Mouse (Mus musculus): Measurements from ENCODE around the gene Ppp1r13l.

Ppp1r13l gene

GRCm38 (mm10) chr7:19363881-19364280, 4.3 kb downstream of the Ppp1r13l start:
- DNase-seq (ENCODE audit: extremely low read depth, low read depth, low spot score): no peak

DNA sequence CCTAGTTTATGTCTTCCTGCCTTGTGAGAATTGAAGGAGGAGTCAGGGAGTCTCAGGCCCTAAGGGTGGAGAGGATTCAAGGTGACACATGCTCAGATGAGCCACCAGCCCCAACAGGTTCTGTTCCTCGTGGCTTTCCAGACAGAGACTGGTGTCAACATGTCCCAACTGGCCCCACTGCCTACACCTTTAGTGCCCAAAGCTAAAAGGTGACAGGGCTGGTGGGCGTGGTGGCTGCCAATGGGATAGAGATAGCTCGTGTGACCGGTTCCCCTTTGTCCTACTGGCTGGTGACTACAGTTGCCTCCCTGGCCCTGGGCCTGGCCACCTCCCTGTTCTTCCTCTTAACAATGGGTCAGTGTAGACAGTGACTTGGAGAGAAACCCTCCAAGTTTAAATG, 5.8 kb downstream of the Ppp1r13l start:
- peak; percentile 98 for DNase-seq (ENCODE audit: extremely low read depth, low read depth, low spot score)

- DNase-seq (ENCODE audit: extremely low read depth, low read depth, low spot score): no peak
Measured at GRCm38 (mm10) chr7:19368380-19368779, 8.8 kb downstream of the Ppp1r13l start.

DNA sequence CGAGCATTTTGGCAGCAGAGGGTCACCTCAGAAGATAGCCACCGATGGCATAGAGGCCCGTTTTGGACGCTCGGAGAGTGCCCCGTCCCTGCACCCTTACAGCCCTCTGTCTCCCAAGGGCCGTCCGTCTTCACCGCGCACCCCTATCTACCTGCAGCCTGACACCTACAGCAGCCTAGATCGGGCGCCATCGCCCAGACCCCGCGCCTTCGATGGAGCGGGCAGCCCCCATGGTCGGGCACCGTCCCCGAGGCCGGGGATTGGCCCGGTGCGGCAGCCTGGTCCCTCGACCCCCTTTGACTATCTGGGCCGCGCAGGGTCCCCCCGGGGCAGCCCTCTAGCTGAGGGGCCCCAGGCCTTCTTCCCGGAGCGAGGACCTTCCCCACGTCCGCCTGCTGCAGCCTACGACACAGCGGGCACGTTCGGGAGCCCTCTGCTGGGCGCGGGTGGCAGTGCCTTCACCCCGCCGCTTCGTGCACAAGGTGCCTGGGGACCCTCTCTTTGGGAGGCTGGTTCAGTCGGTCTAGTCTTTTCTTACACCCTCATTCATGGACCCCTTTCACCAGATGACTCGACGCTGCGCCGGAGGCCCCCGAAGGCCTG, 10.4 kb downstream of the Ppp1r13l start:
- no peak for DNase-seq (ENCODE audit: extremely low read depth, low read depth, low spot score)

GRCm38 (mm10) chr7:19373367-19373766, 13.8 kb downstream of the Ppp1r13l start:
- DNase-seq (ENCODE audit: extremely low read depth, low read depth, low spot score): no peak

DNA sequence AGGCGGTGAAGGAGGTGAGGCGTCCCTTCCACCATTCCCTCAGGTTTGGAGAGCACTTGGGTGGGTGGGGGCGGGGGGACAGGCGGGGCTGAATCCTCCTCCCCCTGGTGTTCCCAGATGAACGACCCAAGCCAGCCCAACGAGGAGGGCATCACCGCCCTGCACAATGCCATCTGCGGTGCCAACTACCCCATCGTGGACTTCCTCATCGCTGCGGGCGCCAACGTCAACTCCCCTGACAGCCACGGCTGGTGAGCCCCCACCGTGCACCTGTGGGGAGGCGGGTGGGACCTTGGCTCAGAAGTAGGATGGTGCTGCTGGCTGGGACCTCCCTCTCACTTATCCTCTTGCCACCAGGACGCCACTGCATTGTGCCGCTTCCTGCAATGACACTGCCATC, 15.8 kb downstream of the Ppp1r13l start:
- no peak for DNase-seq (ENCODE audit: extremely low read depth, low read depth, low spot score)

- no peak for DNase-seq (ENCODE audit: extremely low read depth, low read depth, low spot score)
Measured at GRCm38 (mm10) chr7:19376019-19376418, 16.5 kb downstream of the Ppp1r13l start.

DNA sequence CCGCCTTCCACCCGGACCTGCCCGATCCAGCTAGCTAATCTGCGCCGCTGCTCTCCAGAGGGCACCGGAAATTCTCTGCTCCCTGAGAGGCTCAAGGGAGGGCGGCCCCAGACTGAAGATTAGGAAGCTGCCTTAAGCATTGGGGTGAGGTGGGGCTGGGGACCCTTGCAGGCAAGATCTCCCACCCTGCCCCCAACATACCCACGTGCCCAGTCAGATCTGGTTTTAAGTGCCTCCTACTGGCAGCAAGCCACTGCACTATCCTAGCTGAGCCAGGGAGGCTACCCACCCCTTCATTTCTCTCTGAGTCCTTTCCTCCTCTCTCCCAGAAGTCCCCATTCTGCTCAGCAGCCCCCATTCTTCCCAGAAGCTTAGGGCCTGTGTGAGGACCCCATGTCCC, 18.5 kb downstream of the Ppp1r13l start:
- DNase-seq (ENCODE audit: extremely low read depth, low read depth, low spot score): no peak

DNA sequence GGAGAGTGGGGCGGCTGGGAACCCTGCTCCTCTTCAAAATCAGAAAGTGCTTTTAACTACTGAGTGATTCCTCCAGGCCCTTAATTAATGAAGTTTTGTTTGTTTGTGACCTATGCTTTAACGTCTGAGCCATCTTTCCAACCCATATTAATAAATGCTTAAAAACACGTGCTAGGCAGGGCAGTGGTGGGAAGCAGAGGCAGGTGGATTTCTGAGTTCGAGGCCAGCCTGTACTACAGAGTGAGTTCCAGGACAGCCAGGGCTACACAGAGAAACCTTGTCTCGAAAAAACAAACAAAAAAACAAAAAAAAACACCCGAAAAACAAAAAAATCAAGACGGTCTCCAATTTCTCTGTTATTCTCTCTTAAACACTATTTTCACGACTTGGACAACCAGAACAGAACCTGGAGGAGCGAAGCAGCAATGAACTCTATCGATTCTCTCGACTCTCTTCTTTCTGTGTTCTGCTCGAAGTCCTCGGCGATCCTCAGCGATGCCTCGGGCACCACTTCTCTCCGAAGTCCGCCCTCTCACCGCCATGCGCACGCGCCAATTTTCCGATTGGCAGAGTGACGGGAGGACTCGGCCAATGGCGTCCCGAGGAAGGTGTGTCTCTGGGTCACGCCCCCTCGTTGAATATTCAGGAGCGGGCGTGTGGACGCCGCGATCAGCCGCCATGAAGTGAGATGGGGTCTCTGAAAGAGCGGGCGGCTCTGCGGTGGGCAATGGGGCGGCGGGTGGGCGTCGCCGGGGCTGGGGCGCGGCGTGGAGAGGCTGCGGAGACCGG, 22.0 kb downstream of the Ppp1r13l start, which contains the start of gene Ercc2:
Gene Ercc2 (plus strand): TSS at position 634 of the 789 bp plus-strand sequence.
- DNase-seq (ENCODE audit: extremely low read depth, low read depth, low spot score): peak; percentile 92

DNA sequence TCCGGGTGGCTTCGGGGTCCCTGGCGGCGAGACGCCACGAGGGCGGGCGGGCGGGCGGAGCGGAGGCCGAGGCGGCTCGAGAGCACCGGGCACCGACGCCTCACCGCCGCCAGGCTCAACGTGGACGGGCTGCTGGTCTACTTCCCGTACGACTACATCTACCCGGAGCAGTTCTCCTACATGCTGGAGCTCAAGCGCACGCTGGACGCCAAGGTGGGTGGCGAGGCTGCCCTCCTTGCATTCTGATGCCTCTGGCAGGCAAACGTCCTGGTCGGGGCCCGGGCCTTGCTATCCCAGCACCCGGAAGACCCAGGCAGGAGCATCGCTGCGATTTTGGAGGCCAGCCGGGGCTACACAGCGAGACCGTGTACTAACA, 22.6 kb downstream of the Ppp1r13l start:
- no peak for DNase-seq (ENCODE audit: extremely low read depth, low read depth, low spot score)

DNA sequence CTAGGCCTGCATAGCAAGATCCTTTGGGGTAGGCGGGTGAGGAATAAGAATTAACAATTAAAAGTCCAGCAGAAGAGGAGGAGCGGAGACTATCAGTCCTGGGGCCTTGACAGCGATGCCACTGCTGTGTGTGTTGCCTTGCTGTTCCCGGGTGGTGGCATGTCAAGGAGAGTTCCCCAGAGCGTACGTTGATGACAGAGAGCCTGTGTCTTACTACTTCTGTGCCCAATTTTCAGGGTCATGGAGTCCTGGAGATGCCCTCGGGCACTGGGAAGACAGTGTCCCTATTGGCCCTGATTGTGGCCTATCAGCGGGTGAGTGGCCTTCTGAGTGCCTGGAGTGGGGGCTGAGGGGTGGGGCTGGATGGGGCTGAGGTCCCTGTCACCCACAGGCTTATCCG, 24.2 kb downstream of the Ppp1r13l start:
- DNase-seq (ENCODE audit: extremely low read depth, low read depth, low spot score): no peak

- DNase-seq (ENCODE audit: extremely low read depth, low read depth, low spot score): no peak
Measured at GRCm38 (mm10) chr7:19388699-19389413, 29.3 kb downstream of the Ppp1r13l start.

GRCm38 (mm10) chr7:19394484-19394883, 34.9 kb downstream of the Ppp1r13l start:
- DNase-seq (ENCODE audit: extremely low read depth, low read depth, low spot score): no peak

GRCm38 (mm10) chr7:19399496-19400280, 40.1 kb downstream of the Ppp1r13l start:
- DNase-seq (ENCODE audit: extremely low read depth, low read depth, low spot score): no peak

DNA sequence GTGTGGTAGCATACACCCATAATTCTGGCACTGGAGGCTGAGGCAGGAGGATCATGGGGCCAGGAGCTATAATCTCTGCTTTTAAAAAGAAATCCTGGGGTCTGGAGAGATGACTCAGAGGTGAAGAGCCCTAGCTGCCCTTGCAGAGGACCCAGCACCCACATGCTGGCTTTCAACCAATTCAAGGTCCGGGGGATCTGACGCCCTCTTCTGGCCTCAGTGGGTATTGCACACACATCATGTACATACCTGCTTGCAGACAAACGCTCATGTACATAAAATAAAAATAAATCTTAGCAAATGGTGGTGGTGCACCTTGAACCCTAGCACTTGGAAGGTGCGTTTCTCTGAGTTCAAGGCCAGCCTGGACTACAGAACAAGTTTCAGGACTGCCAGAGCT, 41.4 kb downstream of the Ppp1r13l start:
- no peak for DNase-seq (ENCODE audit: extremely low read depth, low read depth, low spot score)

GRCm38 (mm10) chr7:19402535-19403112, 43.1 kb downstream of the Ppp1r13l start:
- DNase-seq (ENCODE audit: extremely low read depth, low read depth, low spot score): no peak

GRCm38 (mm10) chr7:19403731-19404296, 44.3 kb downstream of the Ppp1r13l start, which contains the start of gene Klc3:
Gene Klc3 (minus strand): TSS chr7:19404104.
- DNase-seq (ENCODE audit: extremely low read depth, low read depth, low spot score): no peak

DNA sequence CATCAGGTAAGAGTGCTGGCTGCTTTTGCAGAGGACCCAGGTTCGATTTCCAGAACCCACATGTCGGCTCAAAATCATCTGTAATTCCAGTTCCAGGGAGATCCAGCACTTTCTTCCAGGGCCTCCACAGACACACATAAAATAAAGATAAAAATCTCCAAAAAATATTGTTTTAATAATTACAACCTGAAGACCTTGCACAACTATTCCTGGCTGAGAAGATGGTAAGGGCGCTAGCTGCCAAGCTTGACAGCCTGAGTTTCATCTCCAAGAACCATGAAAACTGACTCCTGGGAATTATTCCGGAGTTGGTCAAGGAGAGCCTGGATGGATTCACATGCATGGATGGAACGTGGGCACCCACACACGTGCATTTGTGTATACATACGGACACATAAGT, 44.9 kb downstream of the Ppp1r13l start, which contains the start of gene Ckm:
Gene Ckm (plus strand): TSS at position 301 of the 400 bp plus-strand sequence.
- DNase-seq (ENCODE audit: extremely low read depth, low read depth, low spot score): no peak

- no peak for DNase-seq (ENCODE audit: extremely low read depth, low read depth, low spot score)
Measured at GRCm38 (mm10) chr7:19405417-19405816, 45.9 kb downstream of the Ppp1r13l start.

DNA sequence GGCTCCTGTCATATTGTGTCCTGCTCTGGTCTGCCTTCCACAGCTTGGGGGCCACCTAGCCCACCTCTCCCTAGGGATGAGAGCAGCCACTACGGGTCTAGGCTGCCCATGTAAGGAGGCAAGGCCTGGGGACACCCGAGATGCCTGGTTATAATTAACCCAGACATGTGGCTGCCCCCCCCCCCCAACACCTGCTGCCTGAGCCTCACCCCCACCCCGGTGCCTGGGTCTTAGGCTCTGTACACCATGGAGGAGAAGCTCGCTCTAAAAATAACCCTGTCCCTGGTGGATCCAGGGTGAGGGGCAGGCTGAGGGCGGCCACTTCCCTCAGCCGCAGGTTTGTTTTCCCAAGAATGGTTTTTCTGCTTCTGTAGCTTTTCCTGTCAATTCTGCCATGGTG, 50.2 kb downstream of the Ppp1r13l start:
- DNase-seq (ENCODE audit: extremely low read depth, low read depth, low spot score): no peak

Data from fat pad, adult 2 months (tissue).